Mouse (Mus musculus) ES-E14 (cell line): ENCODE data around the gene Plxdc1. TPM values are rescaled to one million over a fixed set of nuclear protein-coding genes. Genes with fewer than 3 reads are reported as not detected.

ENCODE experiments used
- DNase-seq: peaks from one replicate; pipeline ENCODE4 v3.0.0-alpha.2; 2013; ENCODE audit warnings: low read depth, low spot score
- H3K27ac ChIP-seq: 2 replicates; pipeline ENCODE4 v1.5.1; 2012; ENCODE audit warnings: low read depth, mild to moderate bottlenecking, low read length, moderate library complexity, mixed read lengths; ENCODE audit not compliant: poor library complexity, insufficient read depth, severe bottlenecking
- H3K36me3 ChIP-seq: 2 replicates; pipeline ENCODE4 v1.6.1; 2012; ENCODE audit warnings: mild to moderate bottlenecking, low read length, moderate library complexity, mixed read lengths; ENCODE audit not compliant: control insufficient read depth, poor library complexity, insufficient read depth, severe bottlenecking
- H3K4me1 ChIP-seq, 2 experiments: fragments of 150-350 bp in 1 of 2; sonication (generic) in 1 of 2; 2 replicates each; pipeline ENCODE4 v1.6.1; 2012; ENCODE audit warnings: low read length in 2 of 2, mild to moderate bottlenecking in 1 of 2, mixed read lengths in 1 of 2; ENCODE audit not compliant: control insufficient read depth in 2 of 2, insufficient read depth in 2 of 2, poor library complexity in 1 of 2
- H3K4me3 ChIP-seq, 2 experiments: fragments of 150-350 bp in 1 of 2; sonication (generic) in 1 of 2; 2 replicates each; pipeline ENCODE4 v1.5.1; 2012; ENCODE audit warnings: low read length in 2 of 2, low read depth in 1 of 2, mild to moderate bottlenecking in 1 of 2, mixed read lengths in 1 of 2; ENCODE audit not compliant: insufficient read depth in 1 of 2, poor library complexity in 1 of 2, severe bottlenecking in 1 of 2
- H3K9ac ChIP-seq: 2 replicates; pipeline ENCODE4 v1.6.1; 2012; ENCODE audit warnings: low read depth, mild to moderate bottlenecking, low read length, mixed read lengths; ENCODE audit not compliant: poor library complexity, insufficient read depth, severe bottlenecking
- H3K9me3 ChIP-seq: fragments of 150-350 bp; sonication (generic); 2 replicates; pipeline ENCODE4 v1.6.1; 2012; ENCODE audit warnings: low read depth, mild to moderate bottlenecking, low read length; ENCODE audit not compliant: control insufficient read depth, insufficient read depth
- CHD2 ChIP-seq: IDR thresholded peaks from 2 replicates; pipeline ENCODE4 v1.6.1; 2014; ENCODE audit warnings: mild to moderate bottlenecking, low read depth, low read length, inconsistent platforms
- HCFC1 ChIP-seq: IDR thresholded peaks from 2 replicates; pipeline ENCODE4 v1.6.1; 2012; ENCODE audit warnings: low read length, inconsistent platforms, borderline replicate concordance; ENCODE audit not compliant: insufficient read depth
- MAFK ChIP-seq: IDR thresholded peaks from 2 replicates; pipeline ENCODE4 v1.6.1; 2014; ENCODE audit warnings: mild to moderate bottlenecking, low read depth, low read length, inconsistent platforms; ENCODE audit not compliant: insufficient read depth
- ZC3H11A ChIP-seq: IDR thresholded peaks from 2 replicates; pipeline ENCODE4 v1.6.1; 2012; ENCODE audit warnings: low read depth, mild to moderate bottlenecking, inconsistent platforms, low read length, borderline replicate concordance
- ZNF384 ChIP-seq: IDR thresholded peaks from 2 replicates; pipeline ENCODE4 v1.6.1; 2012; ENCODE audit warnings: low read depth, low read length, inconsistent platforms
- in situ Hi-C, 2 experiments: fragments of 600-800 bp; cut with MboI; formaldehyde crosslinking; loops; one replicate each; pipeline ENCODE4 v1.15.1; 2025; ENCODE audit warnings: low sequenced_read_pairs in 2 of 2, inconsistent platforms in 1 of 2; ENCODE audit not compliant: unreplicated experiment in 2 of 2
- total RNA-seq: library from RNA; depleted of rRNA; stranded (reverse); fragments of 300-350 nt; gene quantifications from 2 replicates; pipeline ENCODE4 v1.2.3, GENCODE M21; 2012

Plxdc1 gene
- total RNA-seq, 1 experiment = 2.5 TPM

GRCm38 (mm10) chr11:98026570-98027296 lies 40.5 kb upstream of the Plxdc1 start, which contains the start of gene Rpl19:
Gene Rpl19, plus strand, starts transcription at chr11:98026710.
- H3K27ac ChIP-seq = peak within 1 kb of the TSS; percentile 87
- TF ChIP-seq MAFK (no peak), ZC3H11A (no peak), HCFC1 (peak; percentile 69; the same call in 1 of the 2 replicates), ZNF384 (no peak), CHD2 (peak; percentile 86)
- H3K9ac ChIP-seq = peak within 1 kb of the TSS; percentile 100
- H3K36me3 ChIP-seq = peaks cover 33% of the 10 kb centered on the region
- peak within 1 kb of the TSS; percentile 70 to 94 for H3K4me3 ChIP-seq
- H3K4me1 ChIP-seq = peaks cover 0 to 8% of the 10 kb centered on the region in 2 experiments; a peak in 2 of 4 replicates
- no peaks in the 10 kb centered on the region for H3K9me3 ChIP-seq
- DNase-seq = peak; percentile 83
- in situ Hi-C loops = no loop called here

- TF ChIP-seq MAFK (no peak), ZNF384 (no peak), HCFC1 (no peak), ZC3H11A (no peak), CHD2 (no peak)
- Histone ChIP-seq H3K9me3 (no peaks in the 10 kb centered on the region), H3K9ac (peak overlapping the region; percentile 90), H3K4me1 (peaks cover 0 to 11% of the 10 kb centered on the region in 2 experiments; a peak in 2 of 4 replicates), H3K4me3 (peak overlapping the region; percentile 65 to 70), H3K27ac (peak overlapping the region; percentile 54; the same call in 1 of the 2 replicates), H3K36me3 (peaks cover 32% of the 10 kb centered on the region)
- in situ Hi-C loops = no loop called here
- DNase-seq = no peak
Observed at GRCm38 (mm10) chr11:98026248-98026569, 40.0 kb upstream of the Plxdc1 start.

- H3K9me3 ChIP-seq = no peaks in the 10 kb centered on the region
- no peak overlapping the region for H3K27ac ChIP-seq
- no peak for DNase-seq
- in situ Hi-C loops = no loop called here
- TF ChIP-seq MAFK (no peak), ZNF384 (no peak), HCFC1 (no peak), ZC3H11A (no peak), CHD2 (no peak)
- H3K36me3 ChIP-seq = peaks cover 17% of the 10 kb centered on the region
- peaks cover 3 to 18% of the 10 kb centered on the region in 2 experiments; a peak in 2 of 4 replicates for H3K4me1 ChIP-seq
- no peak overlapping the region for H3K9ac ChIP-seq
- H3K4me3 ChIP-seq = no peak overlapping the region
Observed at GRCm38 (mm10) chr11:98024516-98024915, 38.3 kb upstream of the Plxdc1 start.

GRCm38 (mm10) chr11:98022555-98023371 lies 36.5 kb upstream of the Plxdc1 start, which contains the start of gene Cacnb1:
Gene Cacnb1, minus strand, starts transcription at chr11:98023034.
- no peak for DNase-seq
- H3K4me3 ChIP-seq = peak within 1 kb of the TSS; percentile 74 to 85
- no peaks in the 10 kb centered on the region for H3K9me3 ChIP-seq
- peaks cover 2% of the 10 kb centered on the region; the same call in 1 of the 2 replicates for H3K36me3 ChIP-seq
- peak within 1 kb of the TSS; percentile 73 for H3K9ac ChIP-seq
- in situ Hi-C loops = no loop called here
- H3K4me1 ChIP-seq = peaks cover 3 to 20% of the 10 kb centered on the region in 2 experiments; a peak in 2 of 4 replicates
- peak within 1 kb of the TSS; percentile 35 for H3K27ac ChIP-seq
- TF ChIP-seq CHD2 = no peak
- TF ChIP-seq MAFK = no peak
- TF ChIP-seq ZNF384 = no peak
- TF ChIP-seq ZC3H11A = no peak
- no peak for TF ChIP-seq HCFC1
